Mouse (Mus musculus) layer of hippocampus, postnatal 10 days (tissue): ENCODE data around the gene Rarb. TPM values are rescaled to one million over a fixed set of nuclear protein-coding genes. Genes with fewer than 3 reads are reported as not detected.
"Not testable (repeated sequence)": the region's sequence is repeated elsewhere in the genome, so short reads cannot be mapped to it uniquely, and the experiment has no call there.

Experiments
- DNase-seq, 2 experiments: peaks; one replicate each; pipeline ENCODE4 v3.0.0; 2021; ENCODE audit warnings: low spot score in 2 of 2
- long read RNA-seq: library from polyadenylated mRNA; stranded (forward); transcript quantifications from one replicate; pipeline ENCODE4 v2.0.0, GENCODE M21; 2023
- total RNA-seq, 2 experiments: library from RNA; stranded (reverse); gene quantifications; 2 replicates each; pipeline ENCODE4 v1.2.3; 2021

Gene Rarb
- 1 to 10 TPM; 8.2 to 8.3 TPM for total RNA-seq
- long read RNA-seq, partial matches to known transcripts: 0 of 5 reads
- long read RNA-seq, other reads (novel, unspliced or antisense): 2 of 5 reads

GRCm38 (mm10) chr14:16818602-16819250 lies at the start of gene Rarb:
Gene Rarb, minus strand, starts transcription at chr14:16819156.
- DNase-seq: no peak

DNA sequence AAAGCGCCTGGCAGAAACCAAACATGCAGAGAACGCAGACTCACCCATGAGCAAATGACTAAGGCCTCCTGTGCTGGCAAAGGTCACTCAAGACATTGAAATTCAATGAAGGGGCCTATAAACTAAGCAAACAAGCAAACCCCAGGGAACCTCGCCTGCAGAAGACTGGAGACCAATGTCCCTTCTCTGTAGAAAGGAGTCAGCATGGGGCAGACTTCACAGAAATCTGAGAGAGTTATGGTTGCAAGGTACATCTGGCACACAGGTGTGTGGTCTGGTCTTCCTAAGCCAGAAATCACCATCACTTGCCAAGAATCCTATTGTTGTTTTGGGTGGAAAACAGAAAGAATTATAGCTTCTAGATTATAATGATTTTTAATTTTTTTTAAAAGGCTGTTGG lies 23.1 kb upstream of the Rarb start:
- no peak for DNase-seq

DNA sequence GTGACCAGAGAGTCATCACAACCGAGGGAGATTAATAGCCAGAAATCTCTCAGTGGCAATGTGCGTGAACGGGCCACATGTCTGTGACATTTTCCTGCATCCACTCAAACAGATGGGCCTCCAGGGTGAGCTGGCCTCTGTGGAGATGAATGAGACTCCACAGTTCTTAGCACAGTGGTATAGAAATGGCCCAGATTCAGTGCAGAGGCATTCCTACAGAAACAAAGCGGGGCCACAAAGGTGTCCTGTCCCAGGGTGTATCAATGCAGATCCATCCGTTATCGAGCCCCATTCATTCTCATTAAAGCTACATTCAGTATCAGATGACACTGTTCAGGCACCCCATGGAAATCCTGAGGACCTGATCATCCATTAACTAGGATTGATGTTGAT lies 22.6 kb upstream of the Rarb start:
- no peak for DNase-seq

GRCm38 (mm10) chr14:16840951-16841596 lies 22.1 kb upstream of the Rarb start:
- DNase-seq: peak; percentile 59 to 75

DNA sequence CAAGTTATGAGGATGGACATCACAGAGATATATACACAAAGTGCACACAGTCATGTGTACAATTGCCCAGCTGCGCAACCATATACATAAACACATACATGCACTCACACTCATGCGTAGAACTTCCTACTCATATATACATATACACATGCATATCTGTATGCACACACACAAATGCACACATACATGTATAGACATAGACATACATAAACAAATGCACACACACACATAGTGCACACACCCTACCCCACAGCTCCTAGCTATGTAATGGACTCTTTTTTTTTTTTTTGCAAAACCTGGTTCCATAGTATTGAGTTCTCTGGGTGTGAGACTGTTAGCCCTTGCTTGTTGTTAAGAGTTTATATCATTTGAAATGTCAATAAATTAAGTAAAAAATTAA lies 21.2 kb upstream of the Rarb start:
- no peak for DNase-seq

- DNase-seq: no peak
Measured at GRCm38 (mm10) chr14:16815096-16815741, 3.7 kb downstream of the Rarb start.

DNA sequence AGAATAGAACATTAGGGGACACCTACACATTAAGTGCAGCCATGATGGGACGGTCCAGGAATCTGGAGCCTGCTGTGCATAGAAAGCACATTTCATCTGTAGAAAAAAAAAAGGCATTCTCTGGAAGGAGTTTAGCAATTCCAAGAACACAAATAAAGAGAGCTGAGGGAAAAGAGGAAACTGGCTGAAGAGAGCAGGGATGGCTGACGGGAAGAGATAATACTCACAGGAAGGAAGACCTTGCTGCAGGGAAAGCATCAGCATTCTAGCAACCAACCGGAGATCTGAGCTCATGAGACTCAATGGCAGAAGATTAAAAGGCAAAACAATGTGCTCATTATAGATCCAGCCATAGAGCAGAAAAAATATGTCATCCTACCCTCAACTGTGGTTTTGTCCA lies 12.8 kb downstream of the Rarb start:
- no peak for DNase-seq

- DNase-seq: no peak
Measured at GRCm38 (mm10) chr14:16790161-16790560, 28.8 kb downstream of the Rarb start.

GRCm38 (mm10) chr14:16781942-16782541 lies 36.9 kb downstream of the Rarb start:
- DNase-seq: no peak

- no peak for DNase-seq
Measured at GRCm38 (mm10) chr14:16776723-16777381, 42.1 kb downstream of the Rarb start.

DNA sequence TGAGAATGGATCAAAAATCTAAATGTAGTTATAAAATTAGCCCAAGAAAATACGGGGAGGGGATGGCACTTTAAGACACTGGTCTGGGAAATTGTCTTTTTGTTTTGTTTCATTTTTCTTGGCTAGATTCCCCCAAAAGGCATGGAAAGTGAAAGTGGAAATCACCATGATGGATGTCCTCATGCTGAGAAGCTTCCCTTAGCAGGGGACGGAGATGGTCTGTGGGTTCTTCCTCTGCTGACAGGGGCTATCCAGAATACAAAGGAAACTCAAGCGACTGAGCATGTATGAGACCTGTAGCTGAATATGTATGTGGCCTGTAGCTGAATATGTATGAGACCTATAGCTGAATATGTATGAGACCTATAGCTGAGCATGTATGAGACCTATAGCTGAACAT lies 46.0 kb downstream of the Rarb start:
- no peak for DNase-seq

DNA sequence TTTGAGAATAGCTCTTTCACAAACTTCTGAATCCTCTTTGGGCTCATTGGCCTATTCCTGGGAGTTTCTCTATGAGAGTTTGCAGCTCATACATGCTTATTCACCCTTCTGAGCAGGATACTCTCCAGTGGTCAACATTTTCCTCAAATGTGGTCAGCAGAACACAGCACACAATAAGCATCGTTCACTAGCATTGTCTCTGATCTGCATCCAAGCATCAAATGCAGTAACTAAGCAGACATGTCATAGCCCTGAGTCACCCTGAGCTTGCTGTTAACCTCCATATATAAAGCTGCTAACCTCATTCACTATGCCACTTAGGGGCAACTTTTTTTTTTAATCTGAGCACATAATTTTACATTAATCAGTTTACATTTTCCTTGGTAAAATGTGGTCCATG lies 53.1 kb downstream of the Rarb start:
- DNase-seq: no peak

DNA sequence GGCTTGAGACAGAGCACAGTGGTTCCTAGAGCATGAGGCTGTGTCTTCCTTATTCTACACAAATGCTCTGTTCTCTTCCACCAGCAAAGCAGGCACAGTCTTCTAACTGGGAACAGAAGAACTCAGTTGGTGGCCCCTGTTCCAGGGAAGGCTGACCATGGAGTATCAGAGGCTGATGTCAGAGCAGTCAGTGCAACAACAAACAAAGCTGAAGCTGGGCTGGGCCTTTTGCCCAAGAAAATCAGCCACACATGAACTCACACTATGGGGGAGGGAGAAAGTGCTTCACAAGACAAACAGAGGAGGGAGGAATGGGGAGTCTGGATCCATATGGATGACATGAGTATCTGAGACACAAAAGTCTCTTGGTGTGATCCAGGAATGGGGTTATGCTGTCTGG lies 56.2 kb downstream of the Rarb start:
- DNase-seq: no peak

DNA sequence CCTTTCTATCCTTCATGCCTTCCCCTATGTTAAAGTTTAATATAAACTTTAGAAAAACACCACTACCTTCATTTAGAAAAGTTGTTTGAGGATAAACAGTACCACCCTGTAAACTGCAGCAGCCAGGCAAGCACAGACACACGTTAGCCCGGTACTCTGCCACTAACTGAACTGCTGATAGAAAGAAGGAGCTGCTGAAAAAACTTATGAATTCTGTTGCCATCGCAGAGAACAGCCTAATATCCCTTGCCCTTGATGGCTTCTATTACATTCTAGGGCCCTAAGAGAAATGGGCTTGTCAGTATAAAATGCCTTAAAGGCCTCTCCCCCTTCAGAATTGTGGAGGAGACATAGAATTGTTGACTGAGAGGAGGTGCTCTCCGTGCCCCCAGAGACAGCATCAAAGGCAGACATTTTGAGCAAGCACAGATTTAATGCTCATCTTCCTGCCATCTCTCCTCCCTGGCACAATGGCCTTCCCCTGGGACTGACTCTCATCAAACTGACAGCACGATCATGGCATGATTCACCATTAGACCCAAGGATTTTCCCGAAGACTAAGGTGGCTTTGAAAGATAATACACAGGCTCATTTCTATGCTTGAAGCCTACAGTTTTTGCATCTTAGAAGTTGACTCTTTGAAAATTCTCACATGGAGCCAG lies 60.1 kb downstream of the Rarb start:
- no peak for DNase-seq

DNA sequence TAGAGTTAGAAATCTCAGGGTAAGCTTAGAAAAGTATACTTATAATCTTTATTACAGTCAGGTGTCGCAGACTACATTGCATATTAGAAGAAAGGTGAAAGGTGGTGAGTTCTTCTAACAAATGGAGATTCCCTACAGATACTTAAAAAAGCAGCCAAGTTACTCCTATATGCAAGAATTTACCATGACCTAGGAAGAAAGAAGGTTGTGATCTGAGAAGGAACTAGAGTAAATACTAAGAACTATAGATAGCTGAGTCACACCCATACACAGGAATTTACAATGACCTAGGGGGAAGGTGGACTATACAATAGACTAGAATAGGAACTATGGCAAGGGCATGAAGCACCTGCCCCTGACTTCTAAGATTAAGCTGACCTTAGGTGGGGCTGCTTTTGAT lies 63.4 kb downstream of the Rarb start:
- not testable (repeated sequence) for DNase-seq

DNA sequence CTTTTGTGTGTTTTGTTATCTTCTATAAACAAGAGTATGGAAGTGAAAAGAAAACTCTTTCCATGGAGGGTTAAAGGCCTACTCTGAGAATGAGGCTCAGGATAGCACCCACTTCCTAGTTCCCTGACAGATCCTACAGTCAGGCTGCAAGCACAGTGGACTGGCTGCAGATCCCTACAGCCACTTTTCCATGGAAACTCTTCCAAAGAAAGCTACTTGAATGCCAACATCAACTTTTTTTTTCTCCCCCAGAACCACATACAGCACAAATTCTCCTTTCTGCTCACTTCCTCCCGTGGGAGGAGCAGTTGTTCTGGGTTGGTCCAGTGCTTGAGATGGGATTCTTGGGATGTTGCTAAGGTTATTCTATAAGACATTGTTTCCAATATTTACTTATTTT lies 66.3 kb downstream of the Rarb start:
- DNase-seq: no peak

DNA sequence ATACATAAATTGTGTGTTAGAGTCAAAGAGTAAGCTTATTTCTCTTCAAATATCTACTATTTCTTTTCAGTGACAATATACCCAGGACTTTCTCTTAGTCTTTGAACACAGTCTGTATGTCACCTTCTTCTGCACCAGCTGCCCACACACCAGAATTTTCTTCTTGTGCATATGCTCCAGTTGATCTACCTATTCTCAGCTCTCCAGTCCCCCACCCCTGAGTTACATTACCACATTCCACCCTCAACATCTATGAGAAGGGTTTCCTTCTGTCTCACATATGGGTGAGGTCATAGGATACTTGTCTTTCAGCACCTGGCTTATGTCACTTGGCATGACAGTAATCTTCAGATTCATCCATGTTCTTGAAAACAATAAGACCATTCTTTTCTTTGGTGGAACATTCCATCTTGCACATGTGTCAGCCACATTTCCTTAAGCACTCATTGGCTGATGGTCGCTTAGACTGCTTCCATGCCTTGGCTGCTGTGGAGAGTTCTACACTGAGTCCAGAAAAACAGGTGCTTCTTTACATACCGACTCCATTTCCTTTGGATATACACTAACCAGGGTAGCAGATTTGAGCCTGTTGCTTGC lies 71.9 kb downstream of the Rarb start:
- no peak for DNase-seq

- no peak for DNase-seq
Measured at GRCm38 (mm10) chr14:16740982-16741739, 77.8 kb downstream of the Rarb start.

DNA sequence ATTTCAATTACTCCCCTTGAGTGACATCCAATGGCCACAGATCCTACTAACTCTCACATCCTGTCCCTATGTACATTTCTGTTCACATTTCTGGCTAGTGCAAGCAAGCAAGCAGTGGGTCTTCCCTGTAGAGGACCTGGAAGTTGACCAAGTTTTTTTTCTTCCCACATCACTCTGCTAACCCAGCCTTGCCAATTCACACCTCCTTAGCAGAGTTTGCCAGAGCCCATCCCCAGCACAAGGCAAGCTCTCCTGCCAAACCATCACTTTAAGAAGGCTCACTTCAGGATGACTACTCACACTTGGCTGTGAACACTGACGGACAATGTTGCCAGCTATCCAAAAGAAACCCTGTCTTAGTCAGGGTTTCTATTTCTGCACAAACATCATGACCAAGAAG lies 80.4 kb downstream of the Rarb start:
- DNase-seq: no peak

DNA sequence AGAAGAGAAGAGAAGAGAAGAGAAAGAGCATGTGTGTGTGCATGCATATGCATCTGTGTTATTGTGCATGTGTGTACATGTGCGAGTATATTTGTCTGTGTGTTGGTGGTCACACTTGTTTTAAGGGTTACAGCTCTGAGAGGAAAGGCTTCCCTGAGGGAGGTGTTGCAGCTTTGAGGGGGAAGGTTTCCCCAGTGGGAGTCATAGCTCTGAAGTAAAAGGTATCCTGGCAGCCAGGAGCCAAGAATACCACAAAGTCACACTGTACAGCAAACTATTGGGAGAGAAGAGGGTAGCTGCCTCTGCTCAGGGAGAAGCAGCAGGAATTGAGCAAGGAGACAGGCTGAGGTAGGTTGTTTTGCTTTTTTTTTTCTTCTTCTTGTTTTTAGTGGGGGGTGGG lies 81.2 kb downstream of the Rarb start:
- DNase-seq: no peak
